Mouse (Mus musculus) hindbrain, embryonic 15.5 days (tissue): ENCODE results near the gene Prepl. TPM values are rescaled to one million over a fixed set of nuclear protein-coding genes. Genes with fewer than 3 reads are reported as not detected.

Experiments
- ATAC-seq: fragments of 200-750 bp; cut with Nextera tagmentation; 2 replicates; pipeline ENCODE4 v1.8.0; 2017; ENCODE audit warnings: low read depth, moderate number of reproducible peaks, moderate TSS enrichment; ENCODE audit not compliant: low FRiP score
- H3K27ac ChIP-seq: fragments of 300-500 bp; sonication (generic); replicated peaks from 2 replicates; pipeline ENCODE4 v1.5.1; 2015; ENCODE audit warnings: mild to moderate bottlenecking, inconsistent platforms
- H3K27me3 ChIP-seq: fragments of 300-500 bp; sonication (generic); 2 replicates; pipeline ENCODE4 v1.6.1; 2015; ENCODE audit warnings: control low read depth, inconsistent platforms
- H3K36me3 ChIP-seq: fragments of 300-500 bp; sonication (generic); 2 replicates; pipeline ENCODE4 v1.6.1; 2015; ENCODE audit warnings: control low read depth, inconsistent platforms
- H3K4me1 ChIP-seq: fragments of 300-500 bp; sonication (generic); replicated peaks from 2 replicates; pipeline ENCODE4 v1.6.1; 2015; ENCODE audit warnings: control low read depth, inconsistent platforms
- H3K4me2 ChIP-seq: fragments of 300-500 bp; sonication (generic); 2 replicates; pipeline ENCODE4 v1.6.1; 2015; ENCODE audit warnings: moderate library complexity, mild to moderate bottlenecking, inconsistent platforms
- H3K4me3 ChIP-seq: fragments of 300-500 bp; sonication (generic); 2 replicates; pipeline ENCODE4 v1.5.1; 2015; ENCODE audit warnings: mild to moderate bottlenecking, inconsistent platforms
- H3K9ac ChIP-seq: fragments of 300-500 bp; sonication (generic); 2 replicates; pipeline ENCODE4 v1.6.1; 2015; ENCODE audit warnings: inconsistent platforms
- H3K9me3 ChIP-seq: fragments of 300-500 bp; sonication (generic); 2 replicates; pipeline ENCODE4 v1.6.1; 2016; ENCODE audit warnings: control low read depth, inconsistent platforms
- WGBS: fragments of 180-500 bp; shearing (Covaris S2); methylation state at CpG from one replicate; pipeline ENCODE4 v1.1.7; 2015; 5-methylcytosine and 5-hydroxymethylcytosine counted together
- polyA plus RNA-seq: library from polyadenylated mRNA; unstranded; fragments of >200 nt; fragmentation: Nextera tagmentation; extraction: Ambion mirVana; gene quantifications from 2 replicates; pipeline ENCODE4 v1.2.1, GENCODE M21; 2015

Prepl gene
- polyA plus RNA-seq, 1 experiment from 2014 or later: 129 TPM

DNA sequence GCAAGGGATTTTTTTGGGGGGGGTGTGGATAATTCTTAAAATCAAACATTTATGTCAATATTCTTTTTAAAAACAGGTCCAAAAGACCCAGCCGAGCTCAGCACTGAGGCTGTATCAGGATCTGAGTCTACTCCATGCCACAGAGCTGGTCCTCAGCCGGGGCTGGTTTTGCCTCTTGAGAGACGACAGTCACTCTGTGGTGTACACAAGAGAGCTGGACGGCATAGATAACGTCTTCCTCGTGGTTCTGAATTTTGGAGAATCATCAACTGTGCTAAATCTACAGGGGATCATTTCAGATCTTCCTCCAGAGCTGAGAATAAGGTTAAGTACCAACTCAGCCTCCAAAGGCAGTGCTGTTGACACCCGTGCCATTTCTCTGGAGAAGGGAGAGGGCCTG, 26.5 kb downstream of the Prepl start:
- no peaks in the 10 kb centered on the region for H3K27me3 ChIP-seq
- H3K27ac ChIP-seq: no peak overlapping the region
- H3K36me3 ChIP-seq: peaks cover 48% of the 10 kb centered on the region
- H3K9ac ChIP-seq: no peak overlapping the region
- H3K4me3 ChIP-seq: no peak overlapping the region
- no peak for ATAC-seq
- H3K4me2 ChIP-seq: no peak overlapping the region
- no peaks in the 10 kb centered on the region for H3K9me3 ChIP-seq
- no peaks in the 10 kb centered on the region for H3K4me1 ChIP-seq
- WGBS: 93% methylated on average over 7 of the region's 7 CpGs

DNA sequence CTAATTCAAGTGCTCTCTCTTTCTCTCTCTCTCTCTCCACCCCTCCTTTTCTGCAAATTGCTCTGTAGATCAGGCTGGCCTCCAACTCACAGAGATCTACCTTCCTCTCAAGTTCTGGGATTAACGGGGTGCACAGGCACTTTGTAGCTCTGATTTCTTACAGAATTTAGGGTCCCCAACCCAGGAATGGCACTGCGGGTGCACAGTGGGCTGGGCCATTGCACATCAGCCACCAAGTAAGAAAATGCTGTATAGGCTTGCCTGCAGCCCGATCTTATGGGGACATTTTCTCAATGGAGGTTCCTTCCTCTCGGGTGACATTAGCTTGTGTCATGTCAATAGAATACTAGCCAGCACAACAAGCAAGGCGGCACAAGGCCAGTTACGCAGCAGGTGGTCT, 30.9 kb downstream of the Prepl start:
- Histone ChIP-seq H3K4me2 (no peak overlapping the region), H3K36me3 (peaks cover 15% of the 10 kb centered on the region), H3K4me1 (no peaks in the 10 kb centered on the region), H3K27me3 (no peaks in the 10 kb centered on the region), H3K27ac (no peak overlapping the region), H3K4me3 (no peak overlapping the region), H3K9ac (no peak overlapping the region), H3K9me3 (no peaks in the 10 kb centered on the region)
- no peak for ATAC-seq
- WGBS: 91% methylated on average over 6 of the region's 6 CpGs

DNA sequence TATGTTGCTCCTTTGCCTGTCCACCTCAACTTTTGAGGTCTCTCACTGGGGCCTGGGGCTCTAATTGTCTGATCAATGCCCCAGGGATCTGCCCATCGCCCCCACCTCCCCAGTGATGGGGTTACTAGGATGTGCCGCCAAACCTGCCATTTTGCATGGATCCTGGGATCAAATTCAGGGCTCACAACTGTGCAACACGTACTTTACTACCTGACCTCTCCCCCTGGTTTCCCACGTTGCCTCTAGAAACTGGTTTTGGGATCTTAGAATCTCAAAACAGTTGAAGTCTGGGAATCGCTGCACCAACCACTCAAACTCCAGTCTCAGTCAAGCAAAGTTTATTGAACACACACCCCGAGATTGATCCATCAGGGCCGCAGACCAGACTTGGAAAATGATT, 31.8 kb downstream of the Prepl start:
- Histone ChIP-seq H3K27me3 (no peaks in the 10 kb centered on the region), H3K27ac (no peak overlapping the region), H3K4me2 (no peak overlapping the region), H3K4me1 (no peaks in the 10 kb centered on the region), H3K4me3 (no peak overlapping the region), H3K9ac (no peak overlapping the region), H3K9me3 (no peaks in the 10 kb centered on the region), H3K36me3 (peaks cover 8% of the 10 kb centered on the region; the same call in 1 of the 2 replicates)
- 92% methylated on average over 7 of the region's 7 CpGs for WGBS
- no peak for ATAC-seq

DNA sequence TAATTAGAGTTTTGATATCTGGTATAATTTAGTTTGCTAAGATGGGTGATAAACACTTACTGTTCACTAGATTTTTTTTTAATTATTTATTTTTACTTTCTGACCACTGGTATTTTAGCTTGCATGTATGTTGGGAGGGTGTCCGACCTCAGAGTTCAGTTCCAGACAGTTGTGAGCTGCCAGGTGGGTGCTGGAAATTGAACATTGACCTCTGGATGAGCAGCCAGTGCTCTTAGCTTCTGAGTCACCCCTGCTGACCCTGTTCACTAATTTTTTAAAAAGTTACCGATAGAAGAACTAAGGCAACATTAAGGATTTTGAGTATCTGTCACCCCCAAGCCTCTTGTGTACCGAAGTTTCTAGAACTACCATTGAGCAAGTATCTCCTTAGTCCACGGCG, 41.7 kb downstream of the Prepl start:
- Histone ChIP-seq H3K9me3 (no peaks in the 10 kb centered on the region), H3K36me3 (no peaks in the 10 kb centered on the region), H3K4me3 (no peak overlapping the region), H3K4me1 (no peaks in the 10 kb centered on the region), H3K27ac (no peak overlapping the region), H3K4me2 (no peak overlapping the region), H3K27me3 (no peaks in the 10 kb centered on the region), H3K9ac (no peak overlapping the region)
- WGBS: 94% methylated on average over 5 of the region's 5 CpGs
- no peak for ATAC-seq

DNA sequence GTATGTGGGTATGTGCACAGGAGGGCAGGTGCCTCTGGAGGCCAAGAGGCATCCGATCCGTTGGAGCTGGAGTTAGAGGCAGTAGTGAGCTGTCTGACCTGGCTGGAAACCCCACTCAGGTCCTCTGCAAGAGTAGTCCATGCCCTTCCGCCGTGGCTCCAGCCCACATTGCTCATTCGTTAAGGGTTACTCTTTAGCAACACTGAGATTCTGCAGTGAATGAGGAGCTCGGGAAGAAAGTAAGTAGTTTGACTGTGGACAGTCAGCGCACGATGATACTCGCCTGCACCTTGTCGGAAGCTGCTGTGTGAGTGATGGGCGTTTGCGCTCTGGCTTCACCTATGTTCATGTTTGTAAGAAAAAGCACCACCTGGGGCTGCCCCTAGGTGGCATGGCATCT, 44.9 kb downstream of the Prepl start:
- Histone ChIP-seq H3K9me3 (no peaks in the 10 kb centered on the region), H3K4me1 (no peaks in the 10 kb centered on the region), H3K4me3 (no peak overlapping the region), H3K4me2 (no peak overlapping the region), H3K36me3 (no peaks in the 10 kb centered on the region), H3K27me3 (no peaks in the 10 kb centered on the region), H3K9ac (no peak overlapping the region), H3K27ac (no peak overlapping the region)
- ATAC-seq: no peak
- WGBS: 87% methylated on average over 12 of the region's 12 CpGs

DNA sequence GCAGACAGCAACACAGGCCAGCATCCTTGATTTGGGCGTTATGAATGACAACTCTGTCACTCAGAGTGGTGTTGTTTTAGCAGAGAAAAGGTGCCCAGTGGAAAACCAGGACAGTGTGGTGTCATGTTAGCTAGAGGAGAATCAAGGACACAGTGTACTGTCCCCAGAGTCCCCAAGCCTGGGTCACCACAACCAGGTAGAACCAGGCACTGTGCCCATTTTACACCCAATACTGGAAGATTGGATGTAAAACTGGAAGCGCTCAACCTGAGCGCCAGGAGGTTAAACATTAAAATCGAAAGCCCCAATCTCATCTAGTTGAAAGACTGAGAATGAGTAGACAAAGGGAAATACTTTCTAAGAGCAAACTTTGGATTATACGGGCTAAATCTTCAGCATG, 45.6 kb downstream of the Prepl start:
- no peaks in the 10 kb centered on the region for H3K9me3 ChIP-seq
- 93% methylated on average over 5 of the region's 5 CpGs for WGBS
- H3K9ac ChIP-seq: no peak overlapping the region
- no peak for ATAC-seq
- H3K27me3 ChIP-seq: no peaks in the 10 kb centered on the region
- H3K36me3 ChIP-seq: no peaks in the 10 kb centered on the region
- H3K4me1 ChIP-seq: no peaks in the 10 kb centered on the region
- no peak overlapping the region for H3K4me2 ChIP-seq
- no peak overlapping the region for H3K27ac ChIP-seq
- H3K4me3 ChIP-seq: no peak overlapping the region

DNA sequence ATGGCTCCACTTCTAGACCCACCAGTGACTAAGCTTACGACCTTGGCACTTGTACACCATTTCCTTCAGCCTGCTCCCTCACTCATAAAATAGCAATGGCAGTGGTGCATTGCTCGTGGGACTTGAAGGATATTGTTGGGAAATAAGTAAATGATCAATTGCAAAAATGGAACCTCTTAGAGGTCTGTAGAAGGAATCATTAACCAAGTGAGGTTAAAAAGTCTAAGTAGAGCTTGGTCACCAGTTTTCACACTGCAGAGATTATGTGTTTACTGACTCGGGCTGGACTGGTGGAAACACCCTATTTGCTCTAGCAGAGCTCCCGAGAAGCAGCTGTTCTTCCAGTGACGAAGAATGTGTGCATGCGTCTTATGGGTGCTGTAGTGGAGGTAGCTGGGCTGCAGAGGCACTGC, 46.6 kb downstream of the Prepl start:
- Histone ChIP-seq H3K4me3 (no peak overlapping the region), H3K27me3 (no peaks in the 10 kb centered on the region), H3K9ac (no peak overlapping the region), H3K4me1 (no peaks in the 10 kb centered on the region), H3K36me3 (no peaks in the 10 kb centered on the region), H3K9me3 (no peaks in the 10 kb centered on the region), H3K4me2 (no peak overlapping the region), H3K27ac (no peak overlapping the region)
- WGBS: 84% methylated on average over 6 of the region's 6 CpGs
- ATAC-seq: no peak

DNA sequence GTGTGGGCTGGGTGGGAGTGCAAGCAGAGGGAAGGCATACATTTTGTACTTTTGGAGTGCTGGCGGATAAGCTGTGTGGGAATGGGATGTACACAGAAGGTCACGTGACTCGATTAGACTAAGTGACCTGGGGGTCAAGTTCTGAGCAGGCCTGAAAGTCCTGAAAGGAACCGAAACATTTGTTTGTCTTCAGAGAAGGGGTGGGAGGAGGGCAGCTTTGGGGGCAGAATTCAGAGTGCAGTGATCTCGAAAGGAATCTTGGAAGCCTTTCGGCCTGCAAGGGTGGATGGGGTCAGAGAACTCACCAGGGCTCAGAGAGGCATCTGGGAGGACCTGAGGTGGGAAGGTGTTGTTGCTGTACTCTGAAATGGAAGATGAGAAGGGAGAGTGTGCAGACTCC, 47.6 kb downstream of the Prepl start:
- Histone ChIP-seq H3K4me1 (no peaks in the 10 kb centered on the region), H3K4me3 (no peak overlapping the region), H3K27ac (no peak overlapping the region), H3K4me2 (no peak overlapping the region), H3K27me3 (no peaks in the 10 kb centered on the region), H3K9ac (no peak overlapping the region), H3K9me3 (no peaks in the 10 kb centered on the region), H3K36me3 (no peaks in the 10 kb centered on the region)
- ATAC-seq: no peak
- 63% methylated on average over 6 of the region's 6 CpGs for WGBS

DNA sequence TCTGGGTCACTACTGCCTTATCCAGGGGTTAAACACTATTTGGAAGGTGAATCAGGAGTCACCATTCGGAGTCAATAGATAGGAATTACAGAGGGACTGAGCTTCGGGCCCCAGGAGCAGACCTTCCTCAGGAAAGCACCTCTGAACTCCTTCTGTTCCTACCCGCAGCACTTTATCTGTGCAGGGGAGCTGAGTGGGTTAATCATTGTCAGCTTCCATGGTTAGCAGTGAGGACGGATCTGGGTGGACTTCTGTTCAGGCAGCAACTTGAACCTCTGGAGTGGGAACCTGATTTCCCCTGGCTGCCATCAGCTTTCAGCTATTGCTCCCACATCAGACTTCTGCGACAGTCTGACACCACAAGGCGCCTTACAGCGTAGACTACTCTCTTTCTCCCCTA, 49.1 kb downstream of the Prepl start:
- H3K4me1 ChIP-seq: no peaks in the 10 kb centered on the region
- no peak overlapping the region for H3K4me3 ChIP-seq
- H3K27me3 ChIP-seq: no peaks in the 10 kb centered on the region
- WGBS: 73% methylated on average over 7 of the region's 7 CpGs
- ATAC-seq: no peak
- no peaks in the 10 kb centered on the region for H3K36me3 ChIP-seq
- no peak overlapping the region for H3K4me2 ChIP-seq
- H3K27ac ChIP-seq: no peak overlapping the region
- no peak overlapping the region for H3K9ac ChIP-seq
- H3K9me3 ChIP-seq: no peaks in the 10 kb centered on the region

DNA sequence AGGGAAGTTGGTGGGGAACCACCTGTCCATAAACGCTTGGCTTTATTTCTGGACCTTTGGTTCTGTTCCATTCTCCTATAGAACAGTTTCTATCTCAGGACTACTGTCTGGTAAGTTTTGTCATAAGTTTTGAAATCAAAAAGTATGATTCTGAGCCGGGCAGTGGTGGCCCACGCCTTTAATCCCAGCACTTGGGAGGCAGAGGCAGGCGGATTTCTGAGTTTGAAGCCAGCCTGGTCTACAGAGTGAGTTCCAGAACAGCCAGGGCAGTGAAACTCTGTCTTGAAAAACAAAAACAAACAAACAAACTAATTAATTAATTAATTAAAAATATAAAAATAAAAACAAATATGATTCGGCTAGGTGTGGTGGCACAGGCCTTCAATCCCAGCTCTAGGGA, 51.3 kb downstream of the Prepl start:
- no peaks in the 10 kb centered on the region for H3K27me3 ChIP-seq
- H3K27ac ChIP-seq: no peak overlapping the region
- no peak overlapping the region for H3K9ac ChIP-seq
- no peaks in the 10 kb centered on the region for H3K36me3 ChIP-seq
- H3K4me2 ChIP-seq: no peak overlapping the region
- no peaks in the 10 kb centered on the region for H3K9me3 ChIP-seq
- no peaks in the 10 kb centered on the region for H3K4me1 ChIP-seq
- 94% methylated on average over 5 of the region's 5 CpGs for WGBS
- H3K4me3 ChIP-seq: no peak overlapping the region
- ATAC-seq: no peak

DNA sequence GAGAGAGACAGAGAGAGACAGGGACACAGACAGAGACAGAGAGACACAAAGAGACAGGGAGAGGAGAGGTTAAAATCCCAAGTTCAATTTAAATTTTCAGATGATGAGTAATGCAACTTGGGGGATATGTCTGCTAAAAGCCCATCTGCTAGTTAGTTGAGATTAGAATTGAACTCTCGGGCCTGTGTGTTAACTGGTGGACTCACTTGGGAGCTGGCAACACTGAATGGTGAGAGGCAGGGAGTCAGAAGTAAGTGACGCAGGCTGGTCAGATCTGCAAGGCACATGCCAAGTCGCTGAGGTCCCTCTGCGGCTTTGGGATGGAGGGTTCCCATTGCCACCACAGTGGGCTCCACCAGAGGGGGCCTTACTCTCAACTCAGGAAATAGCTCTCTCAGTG, 51.7 kb downstream of the Prepl start:
- no peaks in the 10 kb centered on the region for H3K36me3 ChIP-seq
- 86% methylated on average over 4 of the region's 4 CpGs for WGBS
- no peaks in the 10 kb centered on the region for H3K4me1 ChIP-seq
- ATAC-seq: no peak
- no peaks in the 10 kb centered on the region for H3K9me3 ChIP-seq
- H3K4me3 ChIP-seq: no peak overlapping the region
- no peaks in the 10 kb centered on the region for H3K27me3 ChIP-seq
- H3K4me2 ChIP-seq: no peak overlapping the region
- no peak overlapping the region for H3K9ac ChIP-seq
- no peak overlapping the region for H3K27ac ChIP-seq

DNA sequence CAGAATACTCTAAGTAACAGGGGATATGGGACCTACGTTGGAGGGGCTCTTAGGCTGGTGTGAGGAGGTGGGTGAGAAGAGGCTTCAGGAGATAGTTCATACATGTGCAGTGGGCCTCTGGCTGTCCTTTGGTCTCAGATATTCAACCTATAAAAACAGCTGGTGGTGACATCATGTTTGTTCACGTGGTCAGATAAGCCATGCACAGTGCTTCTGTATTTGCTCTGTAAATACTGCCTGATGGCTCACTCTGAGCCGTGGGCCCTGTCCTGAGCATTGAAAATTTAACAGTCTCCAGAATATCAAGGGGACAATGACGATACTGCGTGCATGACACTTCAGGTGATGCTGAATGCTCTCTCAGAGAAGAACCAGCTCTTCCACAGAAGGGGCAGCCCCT, 52.2 kb downstream of the Prepl start:
- H3K4me2 ChIP-seq: no peak overlapping the region
- WGBS: 86% methylated on average over 5 of the region's 5 CpGs
- no peak for ATAC-seq
- H3K27ac ChIP-seq: no peak overlapping the region
- H3K4me3 ChIP-seq: no peak overlapping the region
- H3K9me3 ChIP-seq: no peaks in the 10 kb centered on the region
- no peaks in the 10 kb centered on the region for H3K36me3 ChIP-seq
- no peak overlapping the region for H3K9ac ChIP-seq
- H3K27me3 ChIP-seq: no peaks in the 10 kb centered on the region
- H3K4me1 ChIP-seq: no peaks in the 10 kb centered on the region

DNA sequence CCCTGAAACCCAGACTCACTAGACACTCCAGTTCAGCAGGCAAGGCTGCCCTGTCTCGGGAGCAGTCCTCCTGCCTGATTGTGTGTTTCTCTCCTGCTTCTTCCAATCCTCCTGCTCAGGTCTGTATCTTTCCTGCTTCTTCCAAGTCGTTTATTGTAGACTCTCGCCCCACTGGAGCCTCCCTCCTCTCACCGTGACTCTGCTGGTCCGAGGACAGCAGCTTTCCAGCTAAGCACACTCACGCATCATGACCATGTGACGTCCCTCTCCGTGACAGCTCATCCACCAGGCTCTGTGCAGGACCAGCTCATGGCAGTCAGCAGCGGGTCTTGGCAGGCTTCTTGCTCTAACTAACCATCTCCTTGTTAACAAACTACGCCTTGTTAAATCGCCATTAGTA, 56.0 kb downstream of the Prepl start:
- H3K36me3 ChIP-seq: no peaks in the 10 kb centered on the region
- no peak overlapping the region for H3K9ac ChIP-seq
- no peaks in the 10 kb centered on the region for H3K27me3 ChIP-seq
- H3K27ac ChIP-seq: no peak overlapping the region
- no peak overlapping the region; the same call in 1 of the 2 replicates for H3K4me2 ChIP-seq
- no peaks in the 10 kb centered on the region for H3K4me1 ChIP-seq
- ATAC-seq: no peak
- WGBS: 60% methylated on average over 11 of the region's 11 CpGs
- H3K9me3 ChIP-seq: no peaks in the 10 kb centered on the region
- H3K4me3 ChIP-seq: no peak overlapping the region
